Mouse (Mus musculus): ENCODE measurements around the gene Gm21761.
"Not testable (repeated sequence)": the region's sequence is repeated elsewhere in the genome, so short reads cannot be mapped to it uniquely, and the experiment has no call there.

GRCm38 (mm10) chr13:119955567-119955966 is 26.5 kb upstream of the Gm21761 start:
- not testable (repeated sequence) for TF ChIP-seq CTCF (IDR thresholded peaks at IDR 0.05; ENCODE audit: control insufficient read depth, insufficient read depth, insufficient read length); CEBPB (IDR thresholded peaks at IDR 0.05; ENCODE audit: low read depth); MYOG (IDR thresholded peaks at IDR 0.05; ENCODE audit: control insufficient read depth, extremely low read depth, insufficient read length)
